Mouse (Mus musculus) layer of hippocampus, adult 9-11 months (tissue): ENCODE data around the gene Nfkbid.

Experiments used
- DNase-seq: peaks from one replicate; pipeline ENCODE4 v3.0.0; 2022

Gene Nfkbid

DNA sequence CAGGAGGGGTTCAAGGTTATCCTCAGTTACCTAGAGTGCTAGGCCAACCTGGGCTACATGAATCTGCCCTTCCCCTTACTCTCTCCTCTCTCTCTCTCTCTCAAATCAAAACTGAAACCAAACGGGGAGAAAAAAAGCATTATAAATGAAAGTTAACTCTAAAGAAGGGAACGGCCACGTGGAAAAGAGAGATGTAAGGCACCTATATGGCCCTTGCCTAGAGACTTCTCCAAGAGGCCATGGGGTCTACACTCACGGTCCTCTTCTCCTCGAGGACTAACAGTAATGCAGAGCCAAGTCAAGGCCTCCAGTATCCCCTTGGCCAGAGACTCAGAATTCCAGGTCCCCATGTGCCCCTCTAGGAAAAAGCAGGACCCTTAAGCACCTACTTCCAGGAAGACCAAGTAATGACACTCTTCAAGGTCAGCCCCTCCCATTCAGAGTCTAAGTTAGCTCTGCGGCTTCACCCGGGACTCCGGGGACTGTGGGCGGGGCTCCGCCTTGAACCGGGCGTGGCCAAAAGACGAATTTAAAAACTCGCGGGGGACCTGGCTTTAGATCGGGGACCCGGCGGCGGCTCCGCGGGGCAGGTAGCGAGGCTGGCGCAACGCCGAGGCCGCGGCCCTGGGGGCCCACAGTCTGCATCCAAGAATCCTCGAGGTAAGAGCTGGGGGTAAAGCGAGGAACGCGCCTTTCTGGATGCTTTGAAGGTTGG, at the start of gene Nfkbid:
Gene Nfkbid, plus strand, starts transcription at position 558 of the 715 bp plus-strand sequence.
- peak; percentile 61 for DNase-seq

GRCm38 (mm10) chr7:30373501-30373962, 48.0 kb upstream of the Nfkbid start:
- DNase-seq, result peak; percentile 98

- DNase-seq, result no peak
Observed at GRCm38 (mm10) chr7:30380061-30380460, 41.5 kb upstream of the Nfkbid start.

DNA sequence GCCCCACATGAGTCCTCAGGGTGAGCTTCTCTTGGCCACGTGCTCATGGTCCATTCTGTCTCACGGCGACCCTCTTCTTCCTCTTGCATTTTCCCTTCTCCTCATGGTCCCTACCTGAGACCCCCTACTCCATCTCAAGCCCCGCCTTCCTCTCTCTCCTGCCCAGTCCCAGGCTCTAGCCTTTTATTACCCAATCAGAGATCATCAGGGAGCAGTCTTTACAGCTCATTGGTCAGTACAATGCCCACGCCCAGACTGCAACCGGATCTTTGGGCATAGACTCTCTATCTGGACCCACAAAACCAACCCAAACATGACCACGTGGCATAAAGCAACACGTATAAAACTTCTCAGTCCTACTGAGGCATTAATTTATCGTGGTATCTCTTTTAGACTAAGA, 37.4 kb upstream of the Nfkbid start:
- no peak for DNase-seq

DNA sequence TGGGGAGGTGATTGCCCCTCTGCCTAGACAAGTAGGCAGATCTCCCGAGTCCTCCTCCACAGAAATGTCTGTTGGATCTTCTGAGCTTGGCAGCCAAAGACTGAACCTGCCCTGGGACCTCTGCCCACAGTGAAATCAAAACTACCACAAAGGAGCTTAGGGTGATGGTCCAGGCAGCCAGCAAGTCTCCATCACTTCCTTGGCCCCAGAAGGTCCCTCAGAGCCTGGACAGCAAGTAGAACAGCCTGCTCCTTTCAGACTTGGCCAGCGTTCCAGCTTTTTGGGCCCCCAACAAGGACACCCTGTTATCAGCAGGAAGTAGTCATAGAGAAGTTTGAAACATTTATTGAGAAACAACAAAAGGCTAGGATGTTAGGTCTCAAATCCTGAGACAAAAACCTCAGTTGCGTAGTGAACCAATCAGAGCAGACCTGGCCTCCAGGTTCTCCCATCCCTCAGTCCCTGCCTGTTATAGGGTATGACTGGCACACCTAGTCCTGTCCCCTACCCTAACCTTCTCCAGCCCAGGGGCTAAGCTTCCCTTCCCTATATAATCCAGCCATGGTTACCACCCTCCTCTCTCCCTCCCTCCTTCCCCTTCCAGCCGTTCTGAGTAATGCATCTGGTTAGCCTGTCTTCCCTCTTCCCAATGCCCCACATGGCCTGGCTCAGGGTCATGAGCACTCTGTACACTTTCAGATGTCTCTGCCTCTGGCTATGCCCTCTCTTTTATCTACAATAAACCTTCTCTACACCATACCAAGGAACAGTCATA, 28.6 kb upstream of the Nfkbid start:
- no peak for DNase-seq

DNA sequence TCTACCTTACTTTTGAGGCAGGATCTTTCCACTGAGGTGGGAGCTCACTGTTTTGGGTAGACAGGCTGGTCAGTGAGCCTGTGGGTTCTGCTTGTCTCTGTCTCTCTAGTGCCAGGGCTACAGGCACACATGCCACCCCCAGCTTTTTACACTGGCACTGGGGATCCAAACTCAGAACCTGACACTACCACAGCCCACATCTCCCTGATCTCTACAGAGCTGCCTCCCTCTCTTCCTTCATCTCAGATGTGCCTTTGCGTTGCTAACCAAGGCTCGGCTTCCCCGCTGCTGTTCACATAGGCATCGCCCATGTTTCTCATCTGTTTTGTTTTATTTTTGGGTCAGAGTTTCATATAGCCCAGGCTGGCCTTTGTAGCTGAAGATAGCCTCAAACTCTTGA, 27.9 kb upstream of the Nfkbid start:
- DNase-seq, result no peak

GRCm38 (mm10) chr7:30394379-30394778, 27.2 kb upstream of the Nfkbid start:
- DNase-seq, result peak; percentile 68

GRCm38 (mm10) chr7:30394871-30395270, 26.7 kb upstream of the Nfkbid start:
- DNase-seq, result no peak

DNA sequence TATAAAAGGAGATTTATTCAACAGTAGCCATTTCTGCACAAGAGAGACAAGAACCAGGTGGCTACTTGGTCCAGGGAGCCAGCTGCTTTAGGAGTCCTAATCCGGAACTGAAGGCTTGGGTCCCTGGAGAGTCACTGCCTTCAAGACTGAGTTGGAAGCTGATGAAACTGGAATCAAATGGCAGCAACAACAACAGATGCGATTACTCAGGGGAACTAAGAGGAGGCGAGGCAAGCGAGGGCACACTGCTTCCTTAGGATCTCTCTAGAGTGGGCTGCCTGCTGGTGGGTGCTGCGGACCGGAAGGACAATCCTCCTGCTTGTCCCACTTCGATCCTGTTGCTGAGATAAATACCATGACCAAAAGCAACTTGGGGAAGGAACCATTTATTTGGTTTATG, 21.9 kb upstream of the Nfkbid start:
- no peak for DNase-seq

- no peak for DNase-seq
Observed at GRCm38 (mm10) chr7:30402343-30402742, 19.2 kb upstream of the Nfkbid start.

GRCm38 (mm10) chr7:30408639-30409038, 12.9 kb upstream of the Nfkbid start:
- no peak for DNase-seq

- DNase-seq, result no peak
Observed at GRCm38 (mm10) chr7:30409789-30410188, 11.7 kb upstream of the Nfkbid start.

- DNase-seq, result no peak
Observed at GRCm38 (mm10) chr7:30411023-30411422, 10.5 kb upstream of the Nfkbid start.

DNA sequence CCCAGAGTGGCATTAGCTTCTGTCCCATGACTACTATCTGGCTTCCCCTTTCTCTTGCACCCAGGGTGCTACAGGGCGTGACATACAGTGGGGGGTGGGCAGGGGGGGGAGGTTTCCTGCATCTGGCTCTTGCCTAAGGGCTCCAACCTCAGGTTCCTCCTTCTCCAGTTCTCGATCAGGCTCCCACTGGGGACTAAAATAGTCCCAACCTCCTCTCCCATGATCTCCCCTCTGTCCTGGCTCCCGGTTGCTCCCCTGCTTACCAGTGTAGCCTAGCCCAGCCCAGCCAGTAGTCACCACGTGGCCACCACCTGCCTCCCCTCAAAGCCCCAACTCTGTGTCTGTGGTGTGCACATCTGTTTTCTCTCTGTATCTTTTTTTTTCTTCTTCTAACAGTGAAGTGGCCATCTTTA, 8.8 kb upstream of the Nfkbid start:
- peak; percentile 84 for DNase-seq

GRCm38 (mm10) chr7:30413596-30413995, 7.9 kb upstream of the Nfkbid start, which contains the start of gene Tyrobp:
Gene Tyrobp, plus strand, starts transcription at chr7:30413760.
- DNase-seq, result peak; percentile 77

DNA sequence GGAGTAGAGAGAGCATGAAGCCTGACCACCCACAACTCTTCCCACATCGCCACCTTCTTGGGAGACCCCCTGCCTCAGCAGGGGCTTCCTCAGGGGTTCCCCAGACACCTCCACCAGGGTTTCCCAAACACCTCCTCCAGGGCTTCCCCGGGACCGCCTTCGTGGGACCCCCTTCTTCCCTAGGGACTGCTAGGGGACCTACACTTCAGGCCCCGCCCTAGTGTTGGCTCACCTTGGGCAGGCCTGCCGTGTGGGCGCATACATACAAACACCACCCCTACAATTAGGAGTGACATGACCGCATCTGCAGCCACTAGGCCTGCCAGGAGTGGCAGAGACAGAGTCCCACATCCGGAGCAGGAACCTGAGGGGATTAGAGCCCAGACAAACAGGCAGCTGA, 3.7 kb upstream of the Nfkbid start:
- no peak for DNase-seq

DNA sequence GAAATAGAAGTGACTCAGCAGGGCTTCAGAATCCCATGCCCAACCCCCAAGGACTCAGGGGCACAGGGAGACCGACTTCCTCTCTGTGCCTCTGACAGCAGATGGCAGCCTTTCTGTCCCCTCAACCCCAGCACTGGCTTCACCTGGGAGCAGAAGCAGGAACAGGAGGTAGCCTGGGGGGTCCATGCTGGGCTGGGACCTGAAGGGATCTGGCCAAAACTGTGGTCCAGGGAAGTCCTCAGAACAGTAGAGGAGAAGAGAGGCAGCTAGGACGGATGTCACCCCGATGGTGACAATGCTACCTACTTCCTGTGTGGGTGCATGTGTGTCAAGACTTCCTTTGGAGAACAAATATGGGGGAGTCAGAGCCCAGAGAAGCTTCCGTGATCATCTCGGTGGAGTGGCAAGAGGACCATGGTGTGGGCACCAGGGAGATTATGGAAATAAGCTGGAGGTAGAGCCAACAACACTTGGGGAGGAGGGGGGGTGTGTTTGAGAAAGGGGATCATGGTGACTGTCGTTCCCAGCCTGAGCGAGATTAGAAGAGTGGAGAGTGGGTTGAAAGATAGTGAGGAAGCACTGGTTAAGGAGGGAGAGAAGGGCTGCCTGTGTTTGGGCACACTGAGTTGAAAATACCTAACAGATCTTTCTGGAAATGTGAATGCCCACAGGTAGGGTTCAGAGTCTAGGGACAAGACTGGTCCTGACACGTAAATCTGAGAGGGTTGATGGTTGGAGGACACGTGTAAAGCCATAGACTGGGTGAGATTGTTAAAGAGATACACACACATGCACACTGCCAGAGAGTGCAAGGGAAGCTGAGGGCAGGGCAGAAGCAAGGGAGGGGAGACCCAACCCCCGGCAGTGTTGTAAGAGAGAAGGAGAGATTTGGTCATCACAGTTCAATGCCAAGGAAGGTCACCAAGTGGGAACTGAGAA, 1.7 kb upstream of the Nfkbid start, which contains the start of gene Hcst:
Gene Hcst, minus strand, starts transcription at position 294 of the 939 bp plus-strand sequence.
- no peak for DNase-seq

DNA sequence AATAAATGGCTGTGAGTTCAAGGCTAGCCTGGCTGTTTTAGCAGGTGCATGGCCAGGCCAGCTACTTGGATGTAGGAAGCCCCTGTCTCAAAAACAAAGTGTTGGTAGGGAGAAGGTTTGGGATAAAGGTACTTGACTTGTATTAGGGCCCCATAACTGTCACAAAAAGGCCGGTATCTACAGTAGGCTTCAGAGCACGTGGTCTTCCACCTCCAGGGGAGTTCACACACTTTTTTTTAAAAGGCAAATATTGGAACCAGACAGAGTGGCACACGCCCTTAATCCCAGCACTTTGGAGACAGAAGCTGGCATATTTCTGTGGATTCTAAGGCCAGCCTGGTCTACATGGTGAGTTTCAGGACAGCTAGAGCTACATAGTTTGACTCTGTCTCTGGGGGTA, 859 bp upstream of the Nfkbid start:
- no peak for DNase-seq

DNA sequence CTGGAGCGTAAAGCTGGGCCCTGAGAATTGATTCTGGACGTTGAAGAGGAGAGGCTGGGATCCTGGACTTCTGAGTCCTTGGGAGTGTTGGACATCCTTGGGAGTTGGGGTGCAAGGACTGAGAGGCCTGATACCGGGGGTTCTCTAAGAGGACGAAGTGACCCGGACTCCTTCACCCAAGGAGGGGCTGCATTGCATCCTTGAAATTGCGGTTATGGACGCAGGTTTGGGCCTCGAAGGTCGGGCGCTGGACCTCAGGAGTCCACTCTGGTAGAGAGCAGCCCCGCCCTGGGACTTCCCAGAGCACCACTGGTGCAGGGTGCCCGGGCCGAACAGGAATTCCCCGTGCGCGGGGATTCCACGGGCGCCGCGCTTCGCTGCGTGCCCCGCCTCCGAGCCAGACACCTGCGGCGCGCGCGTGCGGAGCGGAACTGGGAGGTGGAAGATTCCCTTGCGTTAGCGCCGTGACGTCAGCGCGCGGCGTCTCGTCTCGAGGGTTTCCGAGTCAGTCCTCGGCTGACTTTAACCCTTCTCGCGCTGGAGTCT, 431 bp downstream of the Nfkbid start:
- peak; percentile 93 for DNase-seq

GRCm38 (mm10) chr7:30422560-30422959, 1.0 kb downstream of the Nfkbid start:
- no peak for DNase-seq

- DNase-seq, result peak; percentile 68
Observed at GRCm38 (mm10) chr7:30423071-30423641, 1.6 kb downstream of the Nfkbid start.

DNA sequence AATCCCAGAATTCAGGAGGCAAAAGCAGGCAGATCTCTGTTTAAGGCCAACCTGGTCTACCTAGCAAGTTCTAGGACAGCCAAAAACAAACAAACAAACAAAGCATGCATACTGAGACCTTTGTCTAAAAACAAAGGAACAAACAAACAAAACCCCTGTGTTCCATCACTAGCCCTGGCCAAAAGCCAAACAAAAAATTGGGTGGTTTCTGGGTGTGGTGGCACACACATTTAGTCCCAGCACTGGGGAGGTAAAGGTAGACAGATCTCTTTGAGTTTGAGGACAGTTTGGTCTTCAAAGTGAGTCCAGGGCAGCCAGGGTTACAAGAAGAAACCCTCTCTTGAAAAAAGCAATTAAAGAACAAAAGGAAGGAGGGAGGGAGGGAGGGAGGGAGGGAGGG, 7.8 kb downstream of the Nfkbid start:
- no peak for DNase-seq
